Mouse (Mus musculus) CH12.LX (cell line): ENCODE measurements around the gene Smcp. TPM values are rescaled to one million over a fixed set of nuclear protein-coding genes. Genes with fewer than 3 reads are reported as not detected.

Experiments used
- DNase-seq: peaks from one replicate; pipeline ENCODE4 v3.0.0-alpha.2; 2013; ENCODE audit errors: extremely low read depth
- H3K27ac ChIP-seq: 2 replicates; pipeline ENCODE4 v1.5.1; 2012; ENCODE audit warnings: low read depth, mild to moderate bottlenecking, control low read depth, moderate library complexity; ENCODE audit not compliant: insufficient read depth
- H3K27me3 ChIP-seq: replicated peaks from 2 replicates; pipeline ENCODE3; 2012; ENCODE audit warnings: inconsistent platforms
- H3K36me3 ChIP-seq, 2 experiments: replicated peaks in 1 of 2; 2 replicates each; pipeline versions ENCODE3 to v1.6.1; 2012; ENCODE audit warnings: inconsistent platforms in 1 of 2, low read length in 1 of 2, mild to moderate bottlenecking in 1 of 2, mixed read lengths in 1 of 2, moderate library complexity in 1 of 2; ENCODE audit not compliant: control insufficient read depth in 1 of 2, insufficient read depth in 1 of 2
- H3K4me1 ChIP-seq, 2 experiments: 2 replicates each; pipeline ENCODE4 v1.6.1; 2012; ENCODE audit warnings: inconsistent platforms in 1 of 2, moderate library complexity in 1 of 2; ENCODE audit not compliant: insufficient read depth in 2 of 2, control insufficient read depth in 1 of 2
- H3K4me2 ChIP-seq: 2 replicates; pipeline ENCODE4 v1.6.1; 2012; ENCODE audit warnings: low read depth, mild to moderate bottlenecking, control low read depth; ENCODE audit not compliant: poor library complexity, insufficient read depth, severe bottlenecking
- H3K4me3 ChIP-seq, 3 experiments: fragments of 150-350 bp in 1 of 3; sonication (generic) in 1 of 3; replicated peaks in 1 of 3; 2 replicates each; pipeline versions ENCODE3 to v1.5.1; 2011 to 2012; ENCODE audit warnings: low read depth in 2 of 3, low read length in 2 of 3, mild to moderate bottlenecking in 2 of 3, moderate library complexity in 2 of 3, control low read depth in 1 of 3, improper control_type of control experiment in 1 of 3, inconsistent platforms in 1 of 3, mixed read lengths in 1 of 3; ENCODE audit not compliant: poor library complexity in 1 of 3
- H3K79me2 ChIP-seq: replicated peaks from 2 replicates; pipeline ENCODE4 v1.6.1; 2012; ENCODE audit warnings: mild to moderate bottlenecking, moderate library complexity; ENCODE audit not compliant: control insufficient read depth, poor library complexity, insufficient read depth, severe bottlenecking; ENCODE audit errors: extremely low read depth
- H3K9ac ChIP-seq: 2 replicates; pipeline ENCODE4 v1.6.1; 2012; ENCODE audit warnings: low read depth, mild to moderate bottlenecking, control low read depth, moderate library complexity; ENCODE audit not compliant: insufficient read depth
- H3K9me3 ChIP-seq: replicated peaks from 2 replicates; pipeline ENCODE3; 2012; ENCODE audit warnings: low read length, inconsistent platforms, mixed read lengths
- BHLHE40 ChIP-seq: IDR thresholded peaks from 2 replicates; pipeline ENCODE4 v1.6.1; 2011; ENCODE audit warnings: mild to moderate bottlenecking, low read depth, low read length, improper control_type of control experiment
- CHD1 ChIP-seq: IDR thresholded peaks from 2 replicates; pipeline ENCODE4 v1.6.1; 2012; ENCODE audit warnings: low read depth, low read length, improper control_type of control experiment, inconsistent platforms
- CTCF ChIP-seq, 2 experiments: IDR thresholded peaks in 1 of 2; conservative IDR thresholded peaks in 1 of 2; 2 replicates each; pipeline ENCODE4 v1.5.1; 2011 to 2012; ENCODE audit warnings: low read depth in 2 of 2, low read length in 2 of 2, improper control_type of control experiment in 1 of 2, inconsistent platforms in 1 of 2, mild to moderate bottlenecking in 1 of 2, moderate library complexity in 1 of 2
- E2F4 ChIP-seq: IDR thresholded peaks from 2 replicates; pipeline ENCODE4 v1.6.1; 2011; ENCODE audit warnings: low read depth, low read length, improper control_type of control experiment; ENCODE audit not compliant: insufficient replicate concordance
- ELF1 ChIP-seq: IDR thresholded peaks from 2 replicates; pipeline ENCODE4 v1.6.1; 2014; ENCODE audit warnings: low read depth, mild to moderate bottlenecking, inconsistent platforms, low read length, improper control_type of control experiment
- GABPA ChIP-seq: IDR thresholded peaks from 2 replicates; pipeline ENCODE4 v1.6.1; 2012; ENCODE audit warnings: low read depth, low read length, improper control_type of control experiment, inconsistent platforms; ENCODE audit not compliant: insufficient replicate concordance
- IRF4 ChIP-seq: IDR thresholded peaks from 2 replicates; pipeline ENCODE4 v1.6.1; 2014; ENCODE audit warnings: low read depth, mild to moderate bottlenecking, inconsistent platforms, low read length, improper control_type of control experiment
- JUN ChIP-seq: IDR thresholded peaks from 2 replicates; pipeline ENCODE4 v1.6.1; 2011; ENCODE audit warnings: low read depth, mild to moderate bottlenecking, low read length, improper control_type of control experiment, moderate library complexity; ENCODE audit not compliant: insufficient read depth
- JUND ChIP-seq: conservative IDR thresholded peaks from 2 replicates; pipeline ENCODE4 v1.6.1; 2011; ENCODE audit warnings: low read depth, low read length, improper control_type of control experiment
- KAT2A ChIP-seq: IDR thresholded peaks from 2 replicates; pipeline ENCODE4 v1.6.1; 2012; ENCODE audit warnings: low read length, improper control_type of control experiment, inconsistent platforms; ENCODE audit not compliant: insufficient replicate concordance
- MAFK ChIP-seq: IDR thresholded peaks from 2 replicates; pipeline ENCODE4 v1.6.1; 2011; ENCODE audit warnings: low read length, improper control_type of control experiment; ENCODE audit not compliant: insufficient replicate concordance
- MAX ChIP-seq: IDR thresholded peaks from 2 replicates; pipeline ENCODE4 v1.6.1; 2011; ENCODE audit warnings: low read length, improper control_type of control experiment
- MXI1 ChIP-seq: IDR thresholded peaks from 2 replicates; pipeline ENCODE4 v1.6.1; 2011; ENCODE audit warnings: mild to moderate bottlenecking, low read depth, low read length, improper control_type of control experiment
- NELFE ChIP-seq: IDR thresholded peaks from 2 replicates; pipeline ENCODE4 v1.6.1; 2011; ENCODE audit warnings: low read depth, low read length, improper control_type of control experiment
- NRF1 ChIP-seq: IDR thresholded peaks from 2 replicates; pipeline ENCODE4 v1.6.1; 2014; ENCODE audit warnings: low read depth, mild to moderate bottlenecking, inconsistent platforms, low read length, improper control_type of control experiment, moderate library complexity
- POLR2AphosphoS2 ChIP-seq: IDR thresholded peaks from 2 replicates; pipeline ENCODE4 v1.6.1; 2011; ENCODE audit warnings: low read depth, low read length, improper control_type of control experiment
- RAD21 ChIP-seq: IDR thresholded peaks from 2 replicates; pipeline ENCODE4 v1.6.1; 2011; ENCODE audit warnings: low read depth, mild to moderate bottlenecking, low read length, improper control_type of control experiment, moderate library complexity
- RCOR1 ChIP-seq: conservative IDR thresholded peaks from 2 replicates; pipeline ENCODE4 v1.6.1; 2012; ENCODE audit warnings: low read depth, mild to moderate bottlenecking, inconsistent platforms, low read length, improper control_type of control experiment
- UBTF ChIP-seq: IDR thresholded peaks from 2 replicates; pipeline ENCODE4 v1.6.1; 2012; ENCODE audit warnings: low read depth, mild to moderate bottlenecking, inconsistent platforms, low read length, improper control_type of control experiment, moderate library complexity
- USF2 ChIP-seq: conservative IDR thresholded peaks from 2 replicates; pipeline ENCODE4 v1.6.1; 2011; ENCODE audit warnings: low read depth, low read length, improper control_type of control experiment
- ZC3H11A ChIP-seq: IDR thresholded peaks from 2 replicates; pipeline ENCODE4 v1.6.1; 2012; ENCODE audit warnings: low read depth, mild to moderate bottlenecking, inconsistent platforms, low read length, improper control_type of control experiment
- ZNF384 ChIP-seq: IDR thresholded peaks from 2 replicates; pipeline ENCODE4 v1.6.1; 2012; ENCODE audit warnings: low read depth, low read length, improper control_type of control experiment, inconsistent platforms
- dilution Hi-C: fragments of 300-500 bp; cut with MboI; formaldehyde crosslinking; loops from 2 replicates; pipeline ENCODE4 v1.14.3; 2020; ENCODE audit warnings: low sequenced_read_pairs; ENCODE audit not compliant: extremely low pct_unique_long_range_greater_than_20kb, extremely low pct_ligation_motif_present
- in situ Hi-C: fragments of 300-500 bp; cut with MboI; formaldehyde crosslinking; loops from 3 replicates; pipeline ENCODE4 v1.14.3; 2019; ENCODE audit warnings: low sequenced_read_pairs, low pct_ligation_motif_present, low pct_unique_long_range_greater_than_20kb, mixed read lengths
- polyA plus RNA-seq: library from polyadenylated mRNA; unstranded; fragments of >175 nt; gene quantifications from 2 replicates; pipeline ENCODE4 v1.2.1, GENCODE M21; 2012; ENCODE audit warnings: low read depth; ENCODE audit not compliant: insufficient read length
- total RNA-seq, 2 experiments: library from RNA; depleted of rRNA; stranded (reverse); fragments of 300-350 nt in 1 of 2; fragments of >200 nt in 1 of 2; gene quantifications; 2 replicates each; pipeline ENCODE4 v1.2.3; 2012 to 2014

Gene Smcp
- total and polyA plus RNA-seq, 3 experiments, result not detected

DNA sequence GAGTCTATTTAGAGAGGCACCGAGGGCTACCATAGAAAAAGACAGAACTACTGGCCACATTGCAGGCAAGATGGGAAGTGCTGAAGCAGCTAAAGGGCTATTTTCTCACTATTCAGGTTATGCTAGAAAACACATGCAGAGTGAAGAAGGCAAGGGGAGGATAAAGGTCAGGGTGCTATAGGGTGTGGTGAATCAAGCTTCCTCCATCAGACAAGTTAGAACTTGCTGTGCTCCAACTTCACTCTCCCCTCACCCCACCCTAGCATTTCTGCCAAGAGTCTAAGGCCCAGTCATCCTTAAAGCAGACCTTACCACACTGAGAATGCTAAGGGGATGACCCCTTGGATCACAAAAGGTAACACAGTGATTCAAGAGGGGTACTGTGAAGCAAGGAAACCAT, 9.3 kb downstream of the Smcp start:
- no peak for DNase-seq
- in situ Hi-C loops (no loop called here), dilution Hi-C loops (no loop called here)
- Histone ChIP-seq H3K9me3 (no peaks in the 10 kb centered on the region), H3K79me2 (no peaks in the 10 kb centered on the region), H3K4me1 (no peaks in the 10 kb centered on the region), H3K4me2 (no peak overlapping the region), H3K9ac (no peak overlapping the region), H3K27ac (no peak overlapping the region), H3K27me3 (no peaks in the 10 kb centered on the region), H3K4me3 (no peak overlapping the region), H3K36me3 (no peaks in the 10 kb centered on the region)
- TF ChIP-seq KAT2A, result no peak
- no peak for TF ChIP-seq NELFE
- TF ChIP-seq NRF1, result no peak
- TF ChIP-seq CTCF (conservative IDR thresholded peaks at IDR 0.05 in 1 of 2, IDR thresholded peaks at IDR 0.05 in 1 of 2; ENCODE audit: low read depth in 2 of 2, low read length in 2 of 2), result no peak
- no peak for TF ChIP-seq ELF1
- no peak for TF ChIP-seq BHLHE40
- no peak for TF ChIP-seq RAD21
- TF ChIP-seq MAX, result no peak
- TF ChIP-seq ZC3H11A, result no peak
- no peak for TF ChIP-seq E2F4

DNA sequence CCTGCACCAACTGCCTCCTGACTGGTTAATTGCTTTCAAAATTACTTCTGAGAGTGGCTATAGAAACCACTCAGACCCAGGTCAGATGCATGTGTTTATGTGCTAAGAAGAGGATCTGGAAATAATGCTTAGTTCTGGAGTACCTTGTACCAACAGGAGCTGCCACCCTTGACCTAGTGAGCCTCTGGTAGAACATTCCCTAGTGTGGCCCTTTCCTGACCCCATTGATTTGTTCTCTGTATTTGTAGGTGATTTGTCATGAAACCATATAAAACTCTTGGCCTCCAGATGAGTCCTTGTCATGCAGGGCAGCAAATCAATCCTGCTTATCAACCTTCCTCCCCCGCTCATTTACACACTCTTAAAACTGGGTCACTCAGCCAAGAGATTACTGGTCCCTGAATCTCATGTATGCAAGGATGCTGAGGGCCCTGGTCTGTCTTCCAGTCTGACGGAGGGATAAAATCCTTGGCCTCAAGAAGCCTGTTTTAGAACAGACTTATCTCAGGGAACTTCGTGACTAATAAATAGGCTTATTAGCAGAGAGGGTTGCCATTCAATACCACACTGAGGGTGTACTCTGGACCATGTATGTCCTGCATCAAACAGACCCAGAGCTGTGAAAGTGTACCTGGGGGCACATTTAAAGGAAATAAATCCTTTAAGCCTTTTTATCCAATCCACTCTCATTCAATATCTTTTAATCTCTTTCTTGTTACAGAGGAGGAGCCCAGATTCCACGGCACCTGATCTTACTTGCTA, 10.0 kb downstream of the Smcp start:
- Histone ChIP-seq H3K79me2 (no peaks in the 10 kb centered on the region), H3K36me3 (no peaks in the 10 kb centered on the region), H3K9ac (no peak overlapping the region), H3K4me3 (no peak overlapping the region), H3K4me2 (no peak overlapping the region), H3K27ac (no peak overlapping the region), H3K27me3 (no peaks in the 10 kb centered on the region), H3K4me1 (peaks cover 0 to 4% of the 10 kb centered on the region in 2 experiments; a peak in 1 of 4 replicates), H3K9me3 (no peaks in the 10 kb centered on the region)
- DNase-seq, result no peak
- in situ Hi-C loops, result no loop called here
- dilution Hi-C loops, result no loop called here
- no peak for TF ChIP-seq BHLHE40
- no peak for TF ChIP-seq E2F4
- TF ChIP-seq ZNF384, result no peak
- TF ChIP-seq RAD21, result no peak
- no peak for TF ChIP-seq USF2
- no peak for TF ChIP-seq MAFK
- no peak for TF ChIP-seq JUND
- no peak for TF ChIP-seq UBTF
- TF ChIP-seq MXI1, result no peak
- no peak for TF ChIP-seq POLR2AphosphoS2
- no peak for TF ChIP-seq GABPA
- no peak for TF ChIP-seq RCOR1
- no peak for TF ChIP-seq JUN
- no peak for TF ChIP-seq CHD1
- TF ChIP-seq IRF4, result no peak
